ENCODE assay signal across 12 mouse cellular contexts in genomic region chr9:63465561-63465960, GRCm38 (mm10).
"Had no signal": no experiment of that assay in that cellular context is flagged by ENCODE, and none has a peak within 500 bp of the region (broad histone marks: within the 10 kb centered on the region; RNA-seq: fewer than 3 reads in every experiment).

No protein-coding gene starts in this region.

- DNase-seq: kidney, adult 8-10 months; kidney, postnatal 25 days; layer of hippocampus, adult 9-11 months; layer of hippocampus, postnatal 36 days; lung, embryonic 14.5 days; lung, postnatal 10 days had no signal

- H3K9me3 ChIP-seq: limb, embryonic 15.5 days; liver, embryonic 12.5 days; midbrain, embryonic 15.5 days; neural tube, embryonic 12.5 days had no signal

- H3K9ac ChIP-seq: limb, embryonic 15.5 days; liver, embryonic 12.5 days; lung, embryonic 14.5 days; midbrain, embryonic 15.5 days; neural tube, embryonic 12.5 days had no signal

- H3K4me3 ChIP-seq: limb, embryonic 15.5 days; liver, embryonic 12.5 days; midbrain, embryonic 15.5 days; neural tube, embryonic 12.5 days had no signal

- H3K27ac ChIP-seq: hindbrain, postnatal 0 days; limb, embryonic 15.5 days; liver, embryonic 12.5 days; midbrain, embryonic 15.5 days; neural tube, embryonic 12.5 days had no signal

- H3K27me3 ChIP-seq: limb, embryonic 15.5 days; midbrain, embryonic 15.5 days; neural tube, embryonic 12.5 days had no signal

- H3K36me3 ChIP-seq: limb, embryonic 15.5 days; liver, embryonic 12.5 days; midbrain, embryonic 15.5 days; neural tube, embryonic 12.5 days had no signal

- H3K4me2 ChIP-seq: limb, embryonic 15.5 days; liver, embryonic 12.5 days; lung, embryonic 14.5 days; midbrain, embryonic 11.5 days; midbrain, embryonic 15.5 days; neural tube, embryonic 12.5 days had no signal

- ATAC-seq: hindbrain, postnatal 0 days; liver, embryonic 12.5 days; midbrain, embryonic 15.5 days had no signal

- H3K4me1 ChIP-seq: limb, embryonic 15.5 days; liver, embryonic 12.5 days; midbrain, embryonic 15.5 days; neural tube, embryonic 12.5 days had no signal
